Mouse (Mus musculus): ENCODE results near the gene Capn11. TPM values are rescaled to one million over a fixed set of nuclear protein-coding genes. Genes with fewer than 3 reads are reported as not detected.

Capn11 gene
- polyA plus RNA-seq, 1 experiment from 2014 or later: not detected

DNA sequence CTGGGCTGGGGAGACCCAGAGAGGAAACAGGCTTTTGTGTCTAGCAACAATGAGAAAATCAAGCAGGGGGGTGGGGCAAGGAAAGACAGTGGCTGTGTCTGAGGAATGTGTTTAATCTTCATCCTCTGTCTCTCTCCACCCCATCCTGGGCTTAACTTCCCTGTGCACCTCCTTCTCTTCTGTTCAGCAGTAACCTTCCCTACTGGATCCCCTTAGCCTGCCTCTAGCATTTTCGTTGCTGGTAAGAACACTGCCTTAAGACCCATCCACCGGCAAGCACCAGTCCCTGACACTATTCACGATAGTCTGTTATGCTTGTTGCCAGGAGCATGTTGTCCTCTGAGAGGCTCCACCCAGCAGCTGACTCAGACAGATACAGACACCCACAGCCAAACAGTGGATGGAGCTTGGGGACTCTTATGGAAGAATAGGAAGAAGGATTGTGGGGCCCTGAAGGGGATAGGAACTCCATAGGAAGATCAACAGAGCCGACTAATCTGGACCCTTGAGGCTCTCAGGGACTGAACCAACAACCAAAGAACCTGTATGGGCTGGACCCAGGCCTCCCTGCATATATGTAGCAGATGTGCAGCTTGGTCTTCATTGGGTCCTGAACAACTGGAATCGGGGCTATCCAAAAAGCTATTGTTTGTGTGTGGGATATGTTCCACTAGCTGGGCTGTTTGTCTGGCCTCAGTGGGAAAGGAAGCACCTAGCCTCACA lies 48.8 kb downstream of the Capn11 start:
- Histone ChIP-seq H3K9me3 (ENCODE audit: low read length) (no peaks in the 10 kb centered on the region), H3K27ac (ENCODE audit: low read depth) (peak overlapping the region; percentile 34; the same call in 1 of the 2 replicates), H3K4me2 (ENCODE audit: low read depth, low read length) (no peak overlapping the region), H3K4me3 (ENCODE audit: low read depth, low read length) (no peak overlapping the region), H3K27me3 (ENCODE audit: insufficient read depth, low read length) (no peaks in the 10 kb centered on the region), H3K4me1 (ENCODE audit: insufficient read depth) (peaks cover 8% of the 10 kb centered on the region), H3K9ac (replicated peaks) (peak overlapping the region; percentile 11; the same call in 1 of the 2 replicates), H3K36me3 (replicated peaks; ENCODE audit: insufficient read depth, low read length) (no peaks in the 10 kb centered on the region)
- DNase-seq (no peak), ATAC-seq (peak; percentile 60)
- WGBS (ENCODE audit: insufficient replicate concordance): 45% methylated on average over 5 of the region's 5 CpGs
- TF ChIP-seq EP300 (IDR thresholded peaks at IDR 0.05; ENCODE audit: low read depth) (no peak), CTCF (IDR thresholded peaks at IDR 0.05; ENCODE audit: low read depth) (no peak)

DNA sequence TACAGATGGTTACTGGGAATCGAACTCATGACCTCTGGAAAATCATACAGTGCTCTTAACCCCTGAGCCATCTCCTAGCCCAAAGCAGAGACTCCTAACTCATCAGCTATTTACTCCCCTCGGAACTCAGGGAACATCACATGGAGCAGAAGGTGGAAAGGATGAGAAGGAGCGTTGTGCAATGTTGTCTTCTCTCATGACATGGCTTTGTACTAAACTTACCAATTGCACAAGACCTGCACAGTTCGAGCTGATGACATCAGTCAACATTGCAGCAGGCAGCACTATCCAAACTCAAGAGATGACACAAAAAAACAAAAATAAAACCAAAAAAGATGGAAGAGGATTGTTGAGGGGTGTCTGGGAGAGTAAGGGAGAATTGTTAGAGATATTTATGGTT lies 50.7 kb downstream of the Capn11 start:
- H3K4me1 ChIP-seq (ENCODE audit: insufficient read depth): peaks cover 8% of the 10 kb centered on the region
- no peaks in the 10 kb centered on the region for H3K36me3 ChIP-seq (replicated peaks; ENCODE audit: insufficient read depth, low read length)
- 57% methylated on average over 4 of the region's 4 CpGs for WGBS (ENCODE audit: insufficient replicate concordance)
- no peak overlapping the region for H3K4me2 ChIP-seq (ENCODE audit: low read depth, low read length)
- ATAC-seq (peak; percentile 90), DNase-seq (no peak)
- peak overlapping the region; percentile 83 for H3K27ac ChIP-seq (ENCODE audit: low read depth)
- no peaks in the 10 kb centered on the region for H3K27me3 ChIP-seq (ENCODE audit: insufficient read depth, low read length)
- no peaks in the 10 kb centered on the region for H3K9me3 ChIP-seq (ENCODE audit: low read length)
- TF ChIP-seq CTCF (IDR thresholded peaks at IDR 0.05; ENCODE audit: low read depth) (no peak), EP300 (IDR thresholded peaks at IDR 0.05; ENCODE audit: low read depth) (peak; percentile 79)
- no peak overlapping the region for H3K9ac ChIP-seq (replicated peaks)
- no peak overlapping the region for H3K4me3 ChIP-seq (ENCODE audit: low read depth, low read length)

DNA sequence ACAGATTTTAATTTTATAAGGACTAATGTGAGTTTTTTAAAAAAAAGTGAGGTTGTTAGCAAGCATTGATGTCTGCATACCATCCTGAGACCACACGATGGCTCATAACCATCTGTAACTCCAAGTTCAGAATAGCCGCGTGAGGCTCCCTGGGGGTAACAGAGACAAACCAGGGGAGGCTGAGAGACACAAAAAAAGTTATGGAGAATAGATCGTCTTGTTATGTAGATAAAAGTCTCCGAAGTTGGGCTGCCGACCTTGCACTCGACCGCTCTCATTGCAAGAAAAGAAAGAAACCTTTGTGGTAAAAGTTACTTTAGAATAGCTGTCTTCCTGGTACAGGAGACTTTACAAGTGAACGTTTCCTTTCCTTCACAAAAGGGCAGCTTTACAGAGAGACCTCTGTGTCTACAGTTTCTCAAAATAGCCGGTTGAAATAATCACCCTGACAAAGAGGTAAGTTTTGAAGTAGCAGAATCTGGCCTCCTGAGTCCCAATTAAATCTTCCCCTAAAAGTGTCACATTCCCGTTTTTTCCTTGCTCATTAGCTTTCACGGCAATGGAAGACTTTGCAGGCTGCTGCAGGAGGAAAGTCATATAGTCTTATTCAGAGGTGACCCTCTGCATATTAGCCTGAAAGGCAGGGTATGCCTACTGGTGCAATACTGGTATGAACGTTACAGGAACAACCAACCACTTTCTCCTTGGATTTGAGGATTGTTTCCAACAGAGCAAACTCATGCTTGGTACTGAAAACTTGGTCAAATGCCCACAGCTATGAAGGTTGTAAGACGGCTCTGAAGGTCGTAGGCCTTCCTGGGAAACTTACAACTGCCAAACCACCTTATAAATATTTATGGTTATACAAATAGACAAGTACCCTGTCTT lies 51.9 kb downstream of the Capn11 start:
- Histone ChIP-seq H3K9me3 (ENCODE audit: low read length) (no peaks in the 10 kb centered on the region), H3K4me1 (ENCODE audit: insufficient read depth) (peaks cover 8% of the 10 kb centered on the region), H3K27ac (ENCODE audit: low read depth) (no peak overlapping the region), H3K4me2 (ENCODE audit: low read depth, low read length) (no peak overlapping the region), H3K9ac (replicated peaks) (no peak overlapping the region), H3K4me3 (ENCODE audit: low read depth, low read length) (no peak overlapping the region), H3K36me3 (replicated peaks; ENCODE audit: insufficient read depth, low read length) (no peaks in the 10 kb centered on the region), H3K27me3 (ENCODE audit: insufficient read depth, low read length) (no peaks in the 10 kb centered on the region)
- ATAC-seq (no peak), DNase-seq (no peak)
- 70% methylated on average over 15 of the region's 15 CpGs for WGBS (ENCODE audit: insufficient replicate concordance)
- TF ChIP-seq CTCF (IDR thresholded peaks at IDR 0.05; ENCODE audit: low read depth) (no peak), EP300 (IDR thresholded peaks at IDR 0.05; ENCODE audit: low read depth) (no peak)

DNA sequence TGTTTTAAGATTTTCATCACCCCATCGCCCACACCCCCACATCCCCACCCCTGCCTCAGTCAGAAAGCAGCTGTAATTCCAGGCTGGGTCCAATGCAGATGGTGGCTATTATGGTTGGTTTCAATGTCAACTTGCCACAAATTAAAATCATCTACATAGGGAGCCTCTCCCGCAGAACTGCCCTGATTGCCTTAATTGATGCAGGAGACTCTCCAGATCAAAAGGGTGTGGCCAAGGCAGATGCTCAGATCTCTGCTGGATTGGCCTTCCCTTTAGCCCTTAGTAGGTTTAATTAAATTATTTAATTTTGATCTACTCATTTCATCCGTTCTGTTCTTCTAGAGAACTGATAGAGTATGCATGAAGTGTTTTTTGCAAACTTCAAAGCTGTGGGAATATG lies 56.1 kb downstream of the Capn11 start:
- H3K9ac ChIP-seq (replicated peaks): no peak overlapping the region
- peaks cover 25% of the 10 kb centered on the region for H3K4me1 ChIP-seq (ENCODE audit: insufficient read depth)
- no peak overlapping the region for H3K4me3 ChIP-seq (ENCODE audit: low read depth, low read length)
- DNase-seq (no peak), ATAC-seq (no peak)
- H3K27ac ChIP-seq (ENCODE audit: low read depth): no peak overlapping the region
- TF ChIP-seq EP300 (IDR thresholded peaks at IDR 0.05; ENCODE audit: low read depth): no peak
- TF ChIP-seq CTCF (IDR thresholded peaks at IDR 0.05; ENCODE audit: low read depth): no peak
- no peak overlapping the region for H3K4me2 ChIP-seq (ENCODE audit: low read depth, low read length)
- no peaks in the 10 kb centered on the region for H3K9me3 ChIP-seq (ENCODE audit: low read length)
- 79% methylated on average over 3 of the region's 3 CpGs for WGBS (ENCODE audit: insufficient replicate concordance)
- H3K36me3 ChIP-seq (replicated peaks; ENCODE audit: insufficient read depth, low read length): no peaks in the 10 kb centered on the region
- H3K27me3 ChIP-seq (ENCODE audit: insufficient read depth, low read length): 0 out of 2 replicates have a peak, but pooled peaks cover 3% of the 10 kb centered on the region

DNA sequence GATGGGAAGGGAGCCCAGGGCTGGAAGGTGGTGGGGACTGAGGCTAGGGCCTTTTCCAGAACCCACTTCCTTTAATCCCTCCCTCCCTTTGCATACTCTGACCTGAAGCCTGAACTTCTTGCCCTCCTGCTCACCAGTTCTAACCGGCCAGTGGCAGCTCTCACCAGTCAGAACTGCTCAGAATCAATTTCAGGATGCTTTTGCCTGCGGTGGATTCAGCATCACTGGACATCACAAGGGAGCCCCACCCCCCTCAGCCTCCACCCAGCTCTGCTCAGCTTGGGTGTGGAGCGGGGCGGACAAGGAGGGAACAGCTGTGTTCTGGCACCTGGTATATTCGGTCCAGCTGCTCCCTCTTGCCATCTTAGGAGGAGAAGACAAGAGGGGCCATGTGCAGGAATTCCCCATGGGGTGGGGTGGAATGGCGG lies 57.2 kb downstream of the Capn11 start, which contains the start of gene Mymx:
Gene Mymx, minus strand, starts transcription at position 226 of the 428 bp plus-strand sequence.
- H3K4me1 ChIP-seq (ENCODE audit: insufficient read depth): peaks cover 31% of the 10 kb centered on the region
- no peaks in the 10 kb centered on the region for H3K36me3 ChIP-seq (replicated peaks; ENCODE audit: insufficient read depth, low read length)
- ATAC-seq: no peak
- no peaks in the 10 kb centered on the region for H3K9me3 ChIP-seq (ENCODE audit: low read length)
- 68% methylated on average over 6 of the region's 6 CpGs for WGBS (ENCODE audit: insufficient replicate concordance)
- H3K27me3 ChIP-seq (ENCODE audit: insufficient read depth, low read length): 0 out of 2 replicates have a peak, but pooled peaks cover 3% of the 10 kb centered on the region
- no peak for TF ChIP-seq CTCF (IDR thresholded peaks at IDR 0.05; ENCODE audit: low read depth)
- TF ChIP-seq EP300 (IDR thresholded peaks at IDR 0.05; ENCODE audit: low read depth): no peak
- no peak within 1 kb of the TSS for H3K4me3 ChIP-seq (ENCODE audit: low read depth, low read length)
- H3K9ac ChIP-seq (replicated peaks): 0 out of 2 replicates have a peak within 1 kb of the TSS, but pooled peaks have one; percentile 7
- no peak for DNase-seq
- H3K4me2 ChIP-seq (ENCODE audit: low read depth, low read length): no peak within 1 kb of the TSS
- no peak within 1 kb of the TSS for H3K27ac ChIP-seq (ENCODE audit: low read depth)

DNA sequence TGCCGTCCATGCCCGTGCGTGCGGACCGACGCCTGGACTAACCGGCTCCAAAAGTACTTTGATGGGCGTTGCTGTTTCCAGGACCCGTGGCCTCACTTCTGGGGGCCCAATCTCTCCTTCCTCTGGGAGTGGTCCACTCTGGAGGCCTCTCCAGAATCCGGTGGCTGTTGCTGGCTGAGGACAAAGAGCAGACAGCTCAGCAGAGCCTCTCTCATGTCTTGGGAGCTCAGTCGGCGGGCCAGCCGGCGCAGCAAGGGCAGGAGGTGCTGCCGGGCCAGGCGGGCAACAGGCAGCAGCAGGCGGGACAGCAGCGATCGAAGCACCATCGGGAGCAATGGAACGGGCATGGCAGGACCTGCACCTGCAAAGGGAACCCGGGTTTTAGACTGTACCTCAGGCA lies 57.8 kb downstream of the Capn11 start:
- no peak for TF ChIP-seq CTCF (IDR thresholded peaks at IDR 0.05; ENCODE audit: low read depth)
- TF ChIP-seq EP300 (IDR thresholded peaks at IDR 0.05; ENCODE audit: low read depth): no peak
- ATAC-seq (no peak), DNase-seq (no peak)
- H3K9ac ChIP-seq (replicated peaks): 0 out of 2 replicates have a peak overlapping the region, but pooled peaks have one; percentile 7
- H3K27me3 ChIP-seq (ENCODE audit: insufficient read depth, low read length): 0 out of 2 replicates have a peak, but pooled peaks cover 3% of the 10 kb centered on the region
- no peak overlapping the region for H3K4me3 ChIP-seq (ENCODE audit: low read depth, low read length)
- H3K4me1 ChIP-seq (ENCODE audit: insufficient read depth): peaks cover 37% of the 10 kb centered on the region
- no peak overlapping the region for H3K4me2 ChIP-seq (ENCODE audit: low read depth, low read length)
- H3K9me3 ChIP-seq (ENCODE audit: low read length): no peaks in the 10 kb centered on the region
- H3K36me3 ChIP-seq (replicated peaks; ENCODE audit: insufficient read depth, low read length): no peaks in the 10 kb centered on the region
- no peak overlapping the region for H3K27ac ChIP-seq (ENCODE audit: low read depth)
- WGBS (ENCODE audit: insufficient replicate concordance): 57% methylated on average over 22 of the region's 22 CpGs

Measured in liver, postnatal 0 days (tissue).